Mouse (Mus musculus) lung, postnatal 0 days (tissue): Measurements from ENCODE around the gene Ubap2l.

ENCODE experiments used
- CTCF ChIP-seq: IDR thresholded peaks from 2 replicates; pipeline ENCODE4 v1.5.1; 2016; ENCODE audit warnings: antibody characterized with exemption, mild to moderate bottlenecking
- EP300 ChIP-seq: IDR thresholded peaks from 2 replicates; pipeline ENCODE4 v1.6.1; 2016; ENCODE audit warnings: antibody characterized with exemption, mild to moderate bottlenecking, control low read depth

GRCm38 (mm10) chr3:90084790-90085189 lies 32.4 kb upstream of the Ubap2l start:
- TF ChIP-seq EP300 (no peak), CTCF (no peak)
